Mouse (Mus musculus): Measurements from ENCODE around the gene Mzt1. TPM values are rescaled to one million over a fixed set of nuclear protein-coding genes. Genes with fewer than 3 reads are reported as not detected.
"Not testable (repeated sequence)": the region's sequence is repeated elsewhere in the genome, so short reads cannot be mapped to it uniquely, and the experiment has no call there.

Mzt1 gene
- 10 to 100 TPM; 65.4 to 76.2 TPM for total RNA-seq (2021)
- long read RNA-seq, experiment 1, transcript Mzt1-201 (3 exons, 2,240 nt), result major isoform, 68 of 72 reads
- long read RNA-seq, experiment 1, partial matches to known transcripts, result 1 of 72 reads
- long read RNA-seq, experiment 1, other reads (novel, unspliced or antisense), result 3 of 72 reads
- long read RNA-seq, experiment 2, transcript Mzt1-201 (3 exons, 2,240 nt), result major isoform, 100 of 104 reads
- long read RNA-seq, experiment 2, partial matches to known transcripts, result 0 of 104 reads
- long read RNA-seq, experiment 2, other reads (novel, unspliced or antisense), result 3 of 104 reads

DNA sequence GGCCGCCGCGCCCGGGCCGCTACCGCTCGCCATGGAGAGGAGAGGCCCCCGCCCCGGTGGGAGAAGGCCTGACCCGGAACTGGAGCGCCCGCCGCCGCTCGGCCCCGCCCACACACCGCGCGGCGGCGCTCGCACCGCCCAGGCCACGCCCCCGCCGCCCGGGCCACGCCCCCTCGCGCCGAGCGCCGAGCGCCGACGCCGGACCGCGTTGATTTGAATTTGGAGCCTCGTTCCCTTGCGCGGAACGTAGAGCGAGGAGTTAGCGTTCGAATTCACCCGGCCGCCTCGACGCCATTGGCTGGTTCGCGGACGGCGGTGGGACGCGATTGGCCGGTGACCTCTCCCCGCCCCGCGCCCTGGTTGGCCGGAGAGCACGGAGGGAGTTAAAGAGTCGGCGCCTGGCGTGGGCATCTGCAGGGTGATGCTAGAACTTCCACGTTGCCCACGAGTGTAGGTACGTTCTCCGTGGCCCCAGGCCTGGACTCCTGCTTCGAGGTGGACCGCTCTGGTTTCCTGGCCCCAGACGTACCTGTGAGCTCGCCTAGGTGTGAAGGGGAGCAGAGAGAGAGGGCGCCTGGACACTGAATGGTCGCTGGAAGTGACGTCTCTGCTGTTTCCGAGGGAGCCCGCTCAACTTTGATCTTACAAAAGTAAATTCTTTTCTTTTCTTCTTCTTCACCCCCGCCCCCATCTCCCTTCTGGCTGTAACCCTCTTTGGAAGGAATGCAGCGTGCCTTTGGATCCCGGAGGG lies at the start of gene Mzt1, which contains the start of gene Bora:
TSS of gene Mzt1 (minus strand) at position 104 of the 751 bp plus-strand sequence.
TSS of gene Bora (plus strand) at position 192 of the 751 bp plus-strand sequence.
- DNase-seq (ENCODE audit: low spot score in 2 of 2), result peak; percentile 85 to 86
- Histone ChIP-seq H3K4me3 (peak within 1 kb of the TSS; percentile 98), H3K27ac (peak within 1 kb of the TSS; percentile 89)
- TF ChIP-seq CTCF (conservative IDR thresholded peaks at IDR 0.05), result no peak

DNA sequence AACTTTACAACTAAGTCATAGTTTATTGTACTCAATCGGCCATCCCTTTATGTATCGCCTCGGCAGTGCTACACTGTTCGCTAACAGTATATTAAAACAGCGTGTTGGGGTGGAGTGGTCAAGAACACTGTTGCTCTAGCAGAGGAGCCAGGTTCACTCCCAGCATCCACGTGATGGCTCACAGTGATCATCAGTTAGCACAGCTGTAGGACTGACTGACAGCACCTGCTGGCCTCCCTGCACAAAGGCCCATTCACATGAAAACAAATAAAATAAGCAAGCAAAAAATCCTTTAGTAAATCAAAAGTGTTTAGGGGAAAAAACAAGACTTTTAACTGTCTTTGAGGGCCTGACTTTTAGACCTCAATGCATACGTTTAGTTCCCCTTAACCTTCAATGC lies 43.0 kb upstream of the Mzt1 start:
- no peak for DNase-seq (ENCODE audit: low spot score in 2 of 2)
- Histone ChIP-seq H3K4me3 (no peak overlapping the region), H3K27ac (no peak overlapping the region)
- no peak for TF ChIP-seq CTCF (conservative IDR thresholded peaks at IDR 0.05)

DNA sequence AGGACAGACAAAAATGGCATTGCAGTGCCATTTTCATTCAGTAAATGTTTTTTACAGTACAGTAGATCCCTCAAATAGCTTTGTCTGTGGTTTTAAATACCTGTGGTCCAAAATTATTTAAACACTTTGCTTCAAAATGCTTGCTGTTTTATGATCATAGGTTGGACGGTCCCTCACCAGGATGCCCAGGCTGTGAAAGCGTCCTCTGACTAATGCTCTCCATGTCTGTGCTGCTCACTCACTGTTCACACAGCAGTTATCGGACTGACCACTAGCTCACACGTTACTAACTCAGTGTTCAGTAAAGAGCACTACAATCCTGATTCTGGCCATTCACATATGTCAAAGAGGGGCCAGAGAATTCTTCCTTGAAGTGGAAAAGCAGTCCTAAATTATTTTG lies 25.2 kb upstream of the Mzt1 start:
- Histone ChIP-seq H3K27ac (no peak overlapping the region), H3K4me3 (no peak overlapping the region)
- no peak for DNase-seq (ENCODE audit: low spot score in 2 of 2)
- TF ChIP-seq CTCF (conservative IDR thresholded peaks at IDR 0.05), result no peak

DNA sequence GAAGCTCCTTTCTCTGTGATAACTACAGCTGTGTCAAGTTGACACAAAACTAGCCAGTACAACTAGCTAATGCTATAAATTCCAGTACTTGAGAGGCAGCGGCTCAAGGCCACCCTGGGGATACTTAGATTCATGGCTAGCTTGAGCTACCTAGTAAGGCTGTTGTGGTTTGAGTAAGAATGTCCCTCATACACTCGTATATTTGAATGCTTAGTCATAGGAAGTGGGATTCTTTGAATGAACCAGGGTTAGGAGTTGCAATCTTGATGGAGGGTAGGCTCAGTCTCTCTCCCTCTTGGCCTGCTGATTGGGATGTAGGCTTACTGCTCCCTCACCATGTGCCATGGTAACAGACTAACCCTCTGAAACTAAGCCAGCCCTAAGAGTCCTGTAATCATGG lies 17.2 kb upstream of the Mzt1 start:
- Histone ChIP-seq H3K27ac (no peak overlapping the region), H3K4me3 (no peak overlapping the region)
- DNase-seq (ENCODE audit: low spot score in 2 of 2), result no peak
- no peak for TF ChIP-seq CTCF (conservative IDR thresholded peaks at IDR 0.05)

DNA sequence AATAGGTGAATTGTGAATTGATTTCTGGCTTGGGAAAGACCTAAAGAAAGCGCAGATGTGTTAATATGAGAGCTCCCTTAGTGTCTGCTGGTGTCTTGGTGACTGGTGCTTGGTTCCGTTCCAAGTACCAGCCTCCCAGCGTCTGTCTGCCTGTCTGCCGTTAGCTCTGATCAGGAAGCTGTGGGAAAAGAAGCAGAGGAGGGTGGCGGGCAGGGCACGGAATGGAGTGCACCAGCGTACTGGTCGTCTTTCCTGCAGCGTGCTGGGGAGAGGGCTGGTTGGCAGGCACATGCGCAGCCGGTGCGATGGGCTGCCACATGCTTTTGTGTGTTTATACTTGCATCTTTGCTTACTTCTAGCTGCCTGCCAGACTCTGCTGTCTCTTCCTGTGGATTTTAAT lies 14.7 kb upstream of the Mzt1 start:
- peak overlapping the region; percentile 29 for H3K4me3 ChIP-seq
- H3K27ac ChIP-seq, result peak overlapping the region; percentile 50; the same call in 1 of the 2 replicates
- no peak for TF ChIP-seq CTCF (conservative IDR thresholded peaks at IDR 0.05)

DNA sequence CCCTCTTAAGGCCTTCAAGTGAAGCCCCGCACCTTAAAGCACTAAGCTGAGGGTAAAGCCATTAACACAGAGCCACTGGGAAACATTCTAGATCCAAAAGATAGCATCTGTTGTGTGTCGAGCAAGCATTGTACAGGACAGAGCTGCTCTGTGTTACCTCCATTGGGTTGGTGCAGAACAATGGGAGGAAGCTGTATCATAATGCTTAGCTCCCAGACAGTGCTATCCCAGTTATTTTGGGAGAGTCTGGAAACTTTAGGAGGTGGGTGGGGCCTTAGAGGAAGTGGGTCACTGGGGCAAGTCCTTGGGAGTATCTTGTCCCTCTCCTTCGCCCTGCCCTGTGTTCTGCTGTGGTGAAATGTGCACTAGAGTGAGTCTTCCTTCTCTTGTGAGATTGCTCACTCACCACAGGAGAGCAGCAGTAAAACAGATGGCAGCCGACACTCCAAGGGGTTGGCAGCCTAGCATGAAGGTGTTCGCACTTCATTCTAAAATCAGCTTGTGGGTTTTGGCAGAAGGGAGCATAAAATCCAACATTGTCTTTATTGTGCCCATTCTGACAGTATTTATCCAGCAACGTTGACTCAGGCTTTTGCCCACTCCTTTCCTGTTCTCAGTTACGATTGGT lies 13.1 kb upstream of the Mzt1 start:
- no peak overlapping the region for H3K27ac ChIP-seq
- no peak for TF ChIP-seq CTCF (conservative IDR thresholded peaks at IDR 0.05)
- no peak for DNase-seq (ENCODE audit: low spot score in 2 of 2)
- H3K4me3 ChIP-seq, result no peak overlapping the region

More for the DNA sequence above, 14.7 kb upstream of the Mzt1 start:
- DNase-seq (ENCODE audit: low spot score in 2 of 2), result peak; percentile 52 to 55

DNA sequence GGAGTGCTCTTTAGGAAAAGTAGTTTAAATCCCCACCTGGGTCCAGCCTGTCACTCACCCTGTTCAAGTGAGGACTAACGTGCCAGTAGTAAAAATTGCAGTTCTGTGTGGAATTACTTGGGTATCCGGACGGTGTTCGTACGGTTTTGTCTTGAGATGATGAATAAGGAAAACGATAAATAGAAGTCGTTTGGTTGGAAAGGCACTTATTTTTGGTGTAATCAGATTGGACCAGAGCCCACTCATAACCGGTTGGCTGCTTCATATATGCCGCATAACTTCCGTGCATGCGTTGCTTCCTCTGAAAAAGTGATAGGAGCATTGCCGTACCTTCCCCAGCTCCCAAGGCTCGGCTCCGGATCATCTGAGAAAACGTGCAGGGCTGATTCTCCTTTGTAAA lies 848 bp upstream of the Mzt1 start:
- Histone ChIP-seq H3K4me3 (peak overlapping the region; percentile 98), H3K27ac (no peak overlapping the region)
- DNase-seq (ENCODE audit: low spot score in 2 of 2), result no peak
- no peak for TF ChIP-seq CTCF (conservative IDR thresholded peaks at IDR 0.05)

DNA sequence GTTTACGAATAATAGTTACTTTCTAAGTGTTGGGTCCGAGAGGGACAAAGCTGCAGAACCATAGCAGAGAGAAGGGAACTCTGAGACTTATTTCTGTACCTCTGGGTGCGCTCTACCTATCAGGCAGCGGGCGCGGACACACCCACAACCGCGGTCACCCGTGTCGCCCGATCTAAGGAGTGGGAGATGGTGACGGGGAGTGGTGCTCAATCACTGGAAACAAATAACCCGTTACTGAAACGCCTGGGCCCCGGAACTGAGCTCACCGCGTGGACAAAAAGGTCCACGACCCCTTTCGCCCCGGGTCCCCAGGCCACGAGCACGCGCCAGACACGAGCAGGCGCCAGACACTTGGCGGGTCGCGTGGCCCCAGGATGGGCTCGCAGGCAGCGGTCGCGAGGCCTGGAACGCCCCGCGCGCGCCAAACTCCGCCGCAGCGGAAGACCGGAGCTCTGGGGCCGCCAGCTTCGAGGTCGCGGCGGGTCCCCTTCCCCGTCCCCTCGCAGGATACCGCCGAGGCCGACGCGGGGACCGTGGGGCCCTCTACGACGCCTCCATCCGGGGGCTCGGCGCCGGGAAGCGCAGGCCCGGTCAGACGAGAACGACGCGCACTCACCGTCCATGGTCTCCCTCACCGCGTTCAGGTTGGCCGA lies 430 bp downstream of the Mzt1 start:
- H3K4me3 ChIP-seq, result peak overlapping the region; percentile 98
- peak overlapping the region; percentile 89 for H3K27ac ChIP-seq
- no peak for DNase-seq (ENCODE audit: low spot score in 2 of 2)
- no peak for TF ChIP-seq CTCF (conservative IDR thresholded peaks at IDR 0.05)

DNA sequence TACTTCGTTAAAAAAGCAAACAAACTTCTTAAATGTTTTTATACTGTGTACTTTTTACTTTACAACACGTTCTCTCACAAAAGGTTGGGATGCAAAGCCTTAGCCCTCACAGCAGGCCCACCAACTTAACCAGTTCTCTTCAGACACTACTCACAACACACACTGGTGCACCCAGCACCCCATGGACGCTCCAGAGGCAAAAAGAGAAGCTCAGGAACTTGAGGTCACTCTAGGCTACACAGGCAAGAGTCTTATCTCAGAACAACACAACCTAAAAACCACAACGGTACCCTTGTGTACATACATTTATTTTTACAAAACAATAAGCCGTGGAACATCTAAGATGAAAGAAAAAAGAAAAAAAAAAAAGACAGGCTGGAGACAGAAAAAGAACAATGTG lies 1.2 kb downstream of the Mzt1 start:
- Histone ChIP-seq H3K27ac (no peak overlapping the region), H3K4me3 (peak overlapping the region; percentile 98)
- no peak for TF ChIP-seq CTCF (conservative IDR thresholded peaks at IDR 0.05)
- DNase-seq (ENCODE audit: low spot score in 2 of 2), result no peak

DNA sequence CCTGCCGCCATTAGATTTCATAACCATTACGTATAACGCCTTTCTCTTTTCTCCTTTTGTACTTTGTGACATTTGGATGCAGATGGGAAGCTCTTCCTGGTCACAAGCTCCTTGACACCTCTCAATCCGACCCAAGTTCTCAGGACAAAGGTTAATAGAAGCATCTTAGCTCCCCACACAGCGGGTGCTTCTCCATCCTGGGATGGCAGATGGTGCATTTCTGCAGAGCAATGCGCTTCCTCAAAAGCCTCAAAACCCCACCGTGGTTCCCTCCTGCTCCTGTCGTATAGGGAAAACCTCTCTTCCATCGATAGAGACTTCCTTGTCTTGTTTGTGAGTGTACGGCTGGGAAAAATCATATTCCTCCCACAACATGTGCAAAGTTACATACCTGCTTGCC lies 1.8 kb downstream of the Mzt1 start:
- no peak overlapping the region; the same call in 1 of the 2 replicates for H3K27ac ChIP-seq
- H3K4me3 ChIP-seq, result peak overlapping the region; percentile 20; the same call in 1 of the 2 replicates
- DNase-seq (ENCODE audit: low spot score in 2 of 2), result no peak
- TF ChIP-seq CTCF (conservative IDR thresholded peaks at IDR 0.05), result no peak

DNA sequence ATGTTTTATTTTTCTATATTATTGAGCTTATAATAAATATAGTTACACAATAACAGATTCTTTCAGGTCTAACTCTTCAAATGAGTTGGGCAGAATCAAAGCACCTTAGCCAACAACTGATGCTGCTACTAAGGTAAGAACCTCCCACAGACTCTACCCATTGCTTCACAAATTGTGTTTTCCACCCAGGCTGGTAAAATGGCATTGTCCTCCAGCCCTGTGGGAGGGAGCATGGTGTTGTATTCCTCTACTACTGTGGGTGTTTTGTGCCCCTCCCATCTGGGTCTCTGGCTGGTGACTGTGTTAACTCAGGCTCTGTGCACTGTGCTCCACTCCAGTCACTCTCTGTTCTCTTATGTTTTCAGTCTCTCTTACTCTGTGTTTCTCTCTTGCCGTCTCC lies 2.4 kb downstream of the Mzt1 start:
- H3K27ac ChIP-seq, result no peak overlapping the region
- peak overlapping the region; percentile 20; the same call in 1 of the 2 replicates for H3K4me3 ChIP-seq
- DNase-seq (ENCODE audit: low spot score in 2 of 2), result no peak
- TF ChIP-seq CTCF (conservative IDR thresholded peaks at IDR 0.05), result no peak

DNA sequence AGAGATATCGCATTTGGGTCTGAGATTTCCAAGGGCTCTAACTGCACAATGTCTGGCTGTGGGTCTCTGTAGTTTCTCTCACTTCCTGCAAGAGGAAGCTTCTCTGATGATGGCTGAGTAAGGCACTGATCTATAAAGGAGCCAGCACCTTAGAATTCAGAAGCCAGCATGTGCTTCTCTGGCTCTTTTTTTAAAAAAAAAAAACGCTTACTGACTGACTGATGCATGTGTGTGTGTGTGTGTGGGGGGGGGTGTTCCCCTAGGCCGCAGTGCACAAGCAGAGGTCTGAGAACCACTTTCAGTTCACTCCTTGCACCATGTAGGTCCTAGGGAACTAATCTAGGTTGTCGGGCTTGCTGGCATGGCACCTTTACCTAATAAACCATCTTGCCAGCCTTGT lies 4.5 kb downstream of the Mzt1 start:
- Histone ChIP-seq H3K4me3 (no peak overlapping the region), H3K27ac (peak overlapping the region; percentile 47; the same call in 1 of the 2 replicates)
- no peak for DNase-seq (ENCODE audit: low spot score in 2 of 2)
- TF ChIP-seq CTCF (conservative IDR thresholded peaks at IDR 0.05), result no peak

DNA sequence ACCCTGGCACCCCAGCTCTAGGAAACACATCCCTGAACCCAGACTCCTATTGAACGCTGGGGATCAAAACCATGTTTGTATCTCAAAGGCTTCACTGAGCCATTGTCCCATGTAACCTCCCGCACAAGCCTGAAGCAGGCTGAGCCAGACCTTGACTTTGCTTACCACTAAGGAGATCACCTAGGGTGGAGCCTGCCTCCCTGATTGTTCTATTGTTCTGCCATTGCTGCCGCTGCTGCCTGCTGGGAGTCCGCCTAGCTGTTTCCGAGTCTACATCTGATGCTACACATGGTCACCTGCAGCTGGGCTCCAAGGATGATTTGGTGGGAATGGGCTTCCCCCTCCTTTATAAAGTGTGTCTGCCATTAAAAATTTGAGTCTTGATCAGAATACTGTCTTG lies 6.6 kb downstream of the Mzt1 start:
- not testable (repeated sequence) for H3K4me3 ChIP-seq; DNase-seq (ENCODE audit: low spot score in 2 of 2); H3K27ac ChIP-seq

All from layer of hippocampus, adult 2 months (tissue).